In the genomic region with DNA sequence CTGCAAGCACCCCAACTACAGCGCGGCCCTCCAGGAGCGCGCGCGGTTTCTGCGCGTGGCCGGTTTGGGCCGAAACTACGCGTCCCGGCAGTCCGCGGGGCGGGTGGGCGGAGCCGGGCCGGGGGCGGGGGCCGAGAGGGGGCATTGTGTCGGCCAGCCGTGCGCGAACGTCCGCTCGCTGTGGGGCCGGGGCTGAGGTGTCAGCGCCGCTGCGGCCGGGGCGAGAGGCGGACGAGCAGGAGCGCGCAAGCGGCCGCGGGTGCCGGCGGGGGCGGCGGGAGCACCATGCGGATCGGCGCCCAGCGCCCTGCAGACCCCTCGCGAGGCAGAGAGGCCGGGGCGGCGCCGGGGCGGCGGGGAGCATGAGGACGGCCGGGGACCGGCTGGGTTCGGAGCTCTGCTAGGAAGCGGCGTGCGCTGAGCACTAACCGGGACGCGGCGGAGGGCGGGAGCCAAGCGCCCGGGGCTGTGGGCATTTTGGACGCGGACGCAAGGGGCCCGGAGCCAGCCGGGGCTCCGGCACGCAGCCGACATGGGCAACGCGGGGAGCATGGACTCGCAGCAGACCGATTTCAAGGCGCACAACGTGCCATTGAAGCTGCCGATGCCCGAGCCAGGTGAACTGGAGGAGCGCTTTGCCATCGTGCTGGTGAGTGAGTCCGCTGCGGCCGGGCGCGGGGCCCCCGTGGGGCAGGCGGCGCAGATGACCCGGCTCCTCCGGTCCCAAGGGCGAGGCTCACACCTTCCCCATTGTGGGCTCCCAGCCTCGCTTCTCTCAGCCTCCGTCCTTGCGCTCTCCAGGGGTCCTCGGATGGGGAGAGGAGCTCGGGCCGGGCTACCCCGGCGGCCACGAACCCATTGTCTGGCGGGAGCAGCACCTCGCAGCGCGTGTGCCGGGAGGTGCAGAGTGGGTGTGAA, we compare ENCODE assay signal across 8 mouse cellular contexts. TPM values are rescaled to one million over a fixed set of nuclear protein-coding genes. Genes with fewer than 3 reads are reported as not detected.
DNase-seq lines count a peak whose midpoint lies in the region; ATAC-seq and TF ChIP-seq lines count a peak whose summit lies in the region.

Gene Fmnl2 (plus strand): TSS at position 250 of the 918 bp plus-strand sequence.

- DNase-seq in MN1 (ENCODE audit: low spot score): peak; percentile 79
- DNase-seq in cerebellum, adult 9-10 months: peak; percentile 78
- DNase-seq in frontal cortex, postnatal 10 days (ENCODE audit: low spot score in 2 of 2): peak; percentile 48 to 79
- peak; percentile 90 for DNase-seq in hindbrain, embryonic 10.5 days (ENCODE audit: low spot score)
- DNase-seq in layer of hippocampus, adult 9-10 months (ENCODE audit: low spot score): peak; percentile 17
- peak; percentile 85 for DNase-seq in lung, embryonic 14.5 days
- peak; percentile 58 for DNase-seq in ovary, postnatal 10 days (ENCODE audit: low spot score)
- DNase-seq in thymus, postnatal 14 days: peak; percentile 50

- peak within 1 kb of the TSS; percentile 77 for H3K9ac ChIP-seq in lung, embryonic 14.5 days

- ATAC-seq in lung, embryonic 14.5 days (ENCODE audit: insufficient read depth): peak; percentile 93

- peaks cover 45% of the 10 kb centered on the region for H3K4me1 ChIP-seq in hindbrain, embryonic 10.5 days (replicated peaks)
- peaks cover 22% of the 10 kb centered on the region for H3K4me1 ChIP-seq in lung, embryonic 14.5 days (ENCODE audit: insufficient read depth)

- H3K4me2 ChIP-seq in lung, embryonic 14.5 days: peak within 1 kb of the TSS; percentile 97

- H3K27me3 ChIP-seq in hindbrain, embryonic 10.5 days (ENCODE audit: insufficient read depth, poor library complexity, severe bottlenecking): peaks cover 6% of the 10 kb centered on the region; the same call in 1 of the 2 replicates
- H3K27me3 ChIP-seq in lung, embryonic 14.5 days (ENCODE audit: insufficient read depth, low read length): no peaks in the 10 kb centered on the region

- peak within 1 kb of the TSS; percentile 96 for H3K27ac ChIP-seq in hindbrain, embryonic 10.5 days
- H3K27ac ChIP-seq in lung, embryonic 14.5 days (ENCODE audit: low read depth): peak within 1 kb of the TSS; percentile 69; the same call in 1 of the 2 replicates

- TF ChIP-seq CTCF in lung, embryonic 14.5 days (IDR thresholded peaks at IDR 0.05; ENCODE audit: low read depth): no peak

- H3K36me3 ChIP-seq in hindbrain, embryonic 10.5 days: no peaks in the 10 kb centered on the region
- H3K36me3 ChIP-seq in lung, embryonic 14.5 days (ENCODE audit: insufficient read depth): no peaks in the 10 kb centered on the region

- WGBS in hindbrain, embryonic 10.5 days: under 1% methylated on average over 114 of the region's 114 CpGs
- under 1% methylated on average over 104 of the region's 114 CpGs for WGBS in lung, embryonic 14.5 days

- H3K4me3 ChIP-seq in hindbrain, embryonic 10.5 days: peak within 1 kb of the TSS; percentile 93
- peak within 1 kb of the TSS; percentile 84 for H3K4me3 ChIP-seq in lung, embryonic 14.5 days (ENCODE audit: low read depth, low read length)

- no peaks in the 10 kb centered on the region for H3K9me3 ChIP-seq in hindbrain, embryonic 10.5 days
- H3K9me3 ChIP-seq in lung, embryonic 14.5 days (ENCODE audit: low read depth, low read length): no peaks in the 10 kb centered on the region

RNA-seq across cellular contexts. Expression of gene Fmnl2, which starts in this region (rescaled TPM):
- 5.7 and 6.6 TPM in 2 replicates for polyA plus RNA-seq in hindbrain, embryonic 10.5 days (2016; fragmentation: Nextera tagmentation; extraction: Ambion mirVana)
- polyA plus RNA-seq in lung, embryonic 14.5 days (2014; fragmentation: Nextera tagmentation; extraction: Ambion mirVana): 4.6 and 5.0 TPM in 2 replicates

Comparison
In these comparisons a context has a peak if more than half of its experiments do, and no peak if none do; other contexts are left out.
1. Peak in every context shown above with its lines: DNase-seq, ATAC-seq, H3K4me3 ChIP-seq and H3K27ac ChIP-seq.
2. DNase-seq: peak in every context shown above with its lines; median percentile 90 in hindbrain, embryonic 10.5 days; 85 in lung, embryonic 14.5 days; 79 in MN1; 78 in cerebellum, adult 9-10 months; 64 in frontal cortex, postnatal 10 days; 58 in ovary, postnatal 10 days; 50 in thymus, postnatal 14 days; 17 in layer of hippocampus, adult 9-10 months.